Mouse (Mus musculus) G1E (cell line): ENCODE data around the gene Unc5c. TPM values are rescaled to one million over a fixed set of nuclear protein-coding genes. Genes with fewer than 3 reads are reported as not detected.

Source experiments
- ATAC-seq: 2 replicates; pipeline ENCODE4 v1.8.0; 2016; ENCODE audit warnings: mild to moderate bottlenecking; ENCODE audit not compliant: insufficient number of reproducible peaks, poor library complexity, low FRiP score, severe bottlenecking; ENCODE audit errors: extremely low read depth
- DNase-seq: peaks from one replicate; pipeline ENCODE4 v3.0.0; 2012; ENCODE audit warnings: low spot score
- H3K27me3 ChIP-seq: 2 replicates; pipeline ENCODE4 v1.6.1; 2012; ENCODE audit warnings: mild to moderate bottlenecking, low read length, inconsistent platforms; ENCODE audit not compliant: insufficient read depth
- H3K36me3 ChIP-seq: replicated peaks from 2 replicates; pipeline ENCODE3; 2012; ENCODE audit warnings: mild to moderate bottlenecking, inconsistent platforms
- H3K4me1 ChIP-seq: 2 replicates; pipeline ENCODE4 v1.6.1; 2012; ENCODE audit warnings: low read depth, low read length, inconsistent platforms, mixed read lengths; ENCODE audit not compliant: insufficient read depth
- H3K4me3 ChIP-seq: 2 replicates; pipeline ENCODE4 v1.5.1; 2012; ENCODE audit warnings: low read depth, mild to moderate bottlenecking, inconsistent platforms, low read length, moderate library complexity, mixed read lengths
- H3K9me3 ChIP-seq: replicated peaks from 2 replicates; pipeline ENCODE4 v1.6.1; 2012; ENCODE audit warnings: inconsistent platforms
- CTCF ChIP-seq: IDR thresholded peaks from 2 replicates; pipeline ENCODE4 v1.5.1; 2012; ENCODE audit warnings: low read depth, low read length, inconsistent platforms, mixed read lengths
- GATA1 ChIP-seq: IDR thresholded peaks from 2 replicates; pipeline ENCODE4 v1.6.1; 2012; ENCODE audit warnings: borderline replicate concordance, low read length, inconsistent platforms, mixed read lengths
- GATA2 ChIP-seq: IDR thresholded peaks from 2 replicates; pipeline ENCODE4 v1.6.1; 2012; ENCODE audit warnings: low read depth, low read length, inconsistent platforms, borderline replicate concordance
- POLR2AphosphoS5 ChIP-seq: IDR thresholded peaks from 2 replicates; pipeline ENCODE4 v1.6.1; 2012; ENCODE audit warnings: low read depth, low read length, inconsistent platforms; ENCODE audit not compliant: insufficient replicate concordance
- TAL1 ChIP-seq: conservative IDR thresholded peaks from 2 replicates; pipeline ENCODE4 v1.6.1; 2012; ENCODE audit warnings: low read depth, low read length, inconsistent platforms, mixed read lengths
- polyA plus RNA-seq: library from polyadenylated mRNA; stranded (reverse); fragments of >175 nt; gene quantifications from 2 replicates; pipeline ENCODE4 v1.2.3, GENCODE M21; 2012
- total RNA-seq, 2 experiments: library from RNA; stranded (forward) in 1 of 2; stranded (reverse) in 1 of 2; fragments of 200-1000 nt in 1 of 2; fragments of >200 nt in 1 of 2; fragmentation: Nextera tagmentation in 1 of 2; gene quantifications; 2 replicates each; pipeline ENCODE4 v1.2.3; 2014 to 2017

Gene Unc5c
- total and polyA plus RNA-seq, 3 experiments = 0.33 TPM; not detected in 2

GRCm38 (mm10) chr3:141596881-141597280 is 131.9 kb downstream of the Unc5c start:
- Histone ChIP-seq H3K9me3 (no peaks in the 10 kb centered on the region), H3K4me1 (no peaks in the 10 kb centered on the region), H3K4me3 (no peak overlapping the region), H3K36me3 (no peaks in the 10 kb centered on the region), H3K27me3 (no peaks in the 10 kb centered on the region)
- DNase-seq = no peak
- ATAC-seq = no peak
- TF ChIP-seq POLR2AphosphoS5 (no peak), GATA1 (no peak), CTCF (no peak), TAL1 (no peak), GATA2 (no peak)

GRCm38 (mm10) chr3:141597974-141598373 is 133.0 kb downstream of the Unc5c start:
- no peak for DNase-seq
- no peaks in the 10 kb centered on the region for H3K4me1 ChIP-seq
- ATAC-seq = no peak
- no peaks in the 10 kb centered on the region for H3K36me3 ChIP-seq
- H3K9me3 ChIP-seq = no peaks in the 10 kb centered on the region
- H3K27me3 ChIP-seq = no peaks in the 10 kb centered on the region
- no peak overlapping the region for H3K4me3 ChIP-seq
- no peak for TF ChIP-seq TAL1
- TF ChIP-seq GATA1 = no peak
- TF ChIP-seq CTCF = no peak
- TF ChIP-seq GATA2 = no peak
- TF ChIP-seq POLR2AphosphoS5 = no peak

DNA sequence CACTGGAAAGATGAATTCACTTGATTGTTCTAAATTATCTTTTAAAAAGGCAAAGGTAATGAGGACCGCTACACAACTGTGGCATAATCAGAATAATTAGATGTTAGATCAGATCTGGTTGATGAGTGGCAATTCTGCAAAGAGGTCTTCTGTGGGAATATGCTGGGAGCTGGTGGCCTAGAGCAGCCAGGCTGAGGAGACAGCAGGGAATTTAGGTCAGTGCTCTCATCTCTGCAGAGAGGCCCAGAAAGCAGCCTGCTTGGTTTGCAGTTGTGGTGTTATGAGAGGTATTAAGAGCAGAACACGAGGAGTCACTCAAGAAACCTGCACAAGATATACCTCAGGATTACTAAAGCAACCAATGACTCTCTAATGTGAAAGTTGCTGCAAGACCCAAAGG is 133.9 kb downstream of the Unc5c start:
- no peaks in the 10 kb centered on the region for H3K36me3 ChIP-seq

GRCm38 (mm10) chr3:141601072-141601549 is 136.1 kb downstream of the Unc5c start:
- Histone ChIP-seq H3K4me3 (no peak overlapping the region), H3K9me3 (no peaks in the 10 kb centered on the region), H3K4me1 (no peaks in the 10 kb centered on the region), H3K36me3 (no peaks in the 10 kb centered on the region), H3K27me3 (no peaks in the 10 kb centered on the region)
- no peak for TF ChIP-seq TAL1
- TF ChIP-seq GATA1 = no peak
- no peak for TF ChIP-seq GATA2
- TF ChIP-seq CTCF = no peak
- TF ChIP-seq POLR2AphosphoS5 = no peak
- ATAC-seq (no peak), DNase-seq (no peak)

More for the DNA sequence above, 133.9 kb downstream of the Unc5c start:
- ATAC-seq (no peak), DNase-seq (no peak)
- Histone ChIP-seq H3K4me3 (no peak overlapping the region), H3K27me3 (no peaks in the 10 kb centered on the region), H3K4me1 (no peaks in the 10 kb centered on the region), H3K9me3 (no peaks in the 10 kb centered on the region)
- TF ChIP-seq POLR2AphosphoS5 = no peak

- ATAC-seq = no peak
- Histone ChIP-seq H3K9me3 (no peaks in the 10 kb centered on the region), H3K27me3 (no peaks in the 10 kb centered on the region), H3K36me3 (no peaks in the 10 kb centered on the region), H3K4me3 (no peak overlapping the region), H3K4me1 (no peaks in the 10 kb centered on the region)
- DNase-seq = no peak
- no peak for TF ChIP-seq TAL1
- TF ChIP-seq GATA1 = no peak
- no peak for TF ChIP-seq GATA2
- no peak for TF ChIP-seq CTCF
- TF ChIP-seq POLR2AphosphoS5 = no peak
Observed at GRCm38 (mm10) chr3:141616718-141617117, 151.7 kb downstream of the Unc5c start.

GRCm38 (mm10) chr3:141618675-141619074 is 153.7 kb downstream of the Unc5c start:
- H3K9me3 ChIP-seq = no peaks in the 10 kb centered on the region
- no peak overlapping the region for H3K4me3 ChIP-seq
- DNase-seq (no peak), ATAC-seq (no peak)
- H3K4me1 ChIP-seq = no peaks in the 10 kb centered on the region
- H3K27me3 ChIP-seq = no peaks in the 10 kb centered on the region
- TF ChIP-seq POLR2AphosphoS5 = no peak
- no peak for TF ChIP-seq TAL1
- TF ChIP-seq GATA1 = no peak
- no peak for TF ChIP-seq GATA2
- no peak for TF ChIP-seq CTCF
- H3K36me3 ChIP-seq = no peaks in the 10 kb centered on the region

DNA sequence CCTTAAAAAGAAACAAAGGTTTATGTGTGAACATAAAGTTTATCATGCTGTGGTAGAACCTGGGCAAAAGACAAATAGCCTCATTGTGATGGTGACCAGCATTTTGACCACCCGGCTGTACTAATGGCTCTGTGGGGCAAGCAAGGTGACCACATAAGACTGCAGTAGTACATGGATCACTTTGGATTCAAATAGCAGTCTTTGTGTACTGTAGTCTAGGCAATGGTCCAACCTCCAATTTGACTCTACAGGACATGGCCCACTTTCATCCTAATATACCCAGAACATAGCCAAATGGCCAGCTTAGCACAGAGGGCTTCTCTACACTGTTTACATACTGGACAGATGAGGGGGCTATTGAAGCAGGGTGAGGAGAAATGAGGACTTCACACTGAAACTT is 156.5 kb downstream of the Unc5c start:
- no peak for TF ChIP-seq CTCF
- TF ChIP-seq GATA2 = no peak
- no peak for TF ChIP-seq GATA1
- TF ChIP-seq POLR2AphosphoS5 = no peak
- TF ChIP-seq TAL1 = no peak
- ATAC-seq (no peak), DNase-seq (no peak)
- Histone ChIP-seq H3K27me3 (no peaks in the 10 kb centered on the region), H3K36me3 (no peaks in the 10 kb centered on the region), H3K4me1 (no peaks in the 10 kb centered on the region), H3K4me3 (no peak overlapping the region), H3K9me3 (no peaks in the 10 kb centered on the region)
